Mouse (Mus musculus): ENCODE results near the gene Deaf1.
"Not testable (repeated sequence)": the region's sequence is repeated elsewhere in the genome, so short reads cannot be mapped to it uniquely, and the experiment has no call there.

The Deaf1 gene

DNA sequence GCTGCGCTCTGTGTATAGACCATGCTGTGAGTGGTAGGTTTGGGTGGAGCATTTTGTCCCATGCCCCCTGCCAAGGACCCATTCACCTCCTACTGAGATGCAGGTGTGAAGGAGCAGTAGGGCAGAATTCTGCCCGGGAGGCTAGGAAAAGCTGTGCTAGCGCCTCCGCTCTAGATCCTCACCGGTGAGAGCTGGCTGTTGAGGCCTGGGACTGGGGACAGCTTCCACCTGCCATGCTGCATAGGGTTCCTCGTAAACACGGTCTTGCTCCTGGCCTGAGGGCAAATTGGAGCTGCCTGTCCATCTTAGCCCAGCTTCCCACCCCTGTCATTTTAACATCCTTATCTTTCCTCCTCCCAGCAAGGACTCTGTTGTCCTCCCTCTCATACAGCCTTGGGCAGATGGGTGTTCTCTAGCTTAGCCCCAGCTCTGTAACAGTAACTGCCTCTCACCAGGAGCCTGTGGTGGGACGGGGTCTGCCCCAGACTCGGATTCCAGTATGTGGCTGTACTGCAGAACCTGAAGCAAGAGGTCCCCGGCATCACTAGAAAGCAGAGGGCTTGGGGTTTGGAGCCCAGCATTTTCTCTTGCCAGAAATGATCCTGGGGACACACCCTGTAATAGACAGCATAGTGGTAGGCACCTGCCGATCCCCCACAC lies 63.3 kb downstream of the Deaf1 start:
- no peak for DNase-seq (ENCODE audit: low read depth, low spot score)

- no peak for DNase-seq (ENCODE audit: low read depth, low spot score)
Measured at GRCm38 (mm10) chr7:141263640-141264039, 63.9 kb downstream of the Deaf1 start.

DNA sequence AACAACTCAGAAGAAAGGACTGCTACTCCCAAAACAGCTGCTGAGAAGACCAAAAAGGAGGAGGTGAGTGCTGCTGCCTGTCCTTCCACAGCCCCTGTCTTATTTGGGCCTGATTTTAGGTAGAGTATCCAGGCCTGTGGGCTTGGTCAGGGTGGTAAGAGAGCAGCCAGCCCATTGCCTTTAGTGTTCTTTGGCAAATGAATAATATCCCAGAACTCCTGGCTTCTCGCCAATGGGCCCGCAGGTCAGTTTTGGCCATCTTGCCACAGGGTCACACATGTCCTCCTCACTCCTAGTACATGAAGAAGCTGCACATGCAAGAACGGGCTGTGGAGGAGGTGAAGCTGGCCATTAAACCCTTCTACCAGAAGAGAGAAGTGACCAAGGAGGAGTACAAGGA lies 66.0 kb downstream of the Deaf1 start:
- DNase-seq (ENCODE audit: low read depth, low spot score), result no peak

DNA sequence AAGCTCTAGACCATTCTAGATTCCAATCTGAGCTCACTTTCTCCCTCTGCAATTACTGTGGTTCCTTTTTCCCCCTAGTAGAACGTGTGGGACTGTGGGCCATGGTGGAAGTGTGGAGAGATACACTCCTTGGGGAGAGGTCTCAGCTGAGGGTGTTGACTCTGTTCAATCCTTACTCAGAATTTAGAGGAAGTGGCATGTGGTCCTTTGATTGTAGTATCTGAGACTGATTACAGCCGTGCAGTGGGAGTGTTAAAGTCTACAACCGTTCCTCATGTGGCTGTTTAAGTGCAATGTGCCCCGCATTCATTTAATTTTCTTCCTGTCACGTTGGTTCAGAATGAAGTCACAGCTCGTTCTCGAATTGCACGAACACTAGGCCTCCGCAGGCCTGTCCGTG lies 71.3 kb downstream of the Deaf1 start:
- DNase-seq (ENCODE audit: low read depth, low spot score), result no peak

DNA sequence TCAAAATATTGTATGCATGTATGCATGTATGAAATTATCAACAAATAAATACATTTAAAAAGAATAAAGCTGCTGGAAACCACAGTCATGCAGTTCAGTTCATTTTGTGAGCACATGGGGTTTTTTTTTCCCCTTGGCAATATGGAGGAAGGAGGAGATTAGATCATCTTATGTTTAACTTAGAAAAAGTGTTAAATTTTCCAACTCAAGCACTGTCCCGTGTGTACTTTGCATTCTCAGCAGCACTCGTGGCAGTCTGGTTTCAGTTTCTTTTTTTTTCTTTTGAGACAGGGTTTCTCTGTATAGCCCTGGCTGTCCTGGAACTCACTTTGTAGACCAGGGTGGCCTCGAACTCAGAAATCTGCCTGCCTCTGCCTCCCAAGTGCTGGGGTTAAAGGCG lies 77.0 kb downstream of the Deaf1 start:
- not testable (repeated sequence) for DNase-seq (ENCODE audit: low read depth, low spot score)
